Mouse (Mus musculus) embryonic facial prominence, embryonic 11.5 days (tissue): ENCODE results near the gene Nme4. TPM values are rescaled to one million over a fixed set of nuclear protein-coding genes. Genes with fewer than 3 reads are reported as not detected.
A peak's percentile ranks its signal among the peaks of the same experiment; 100 is the strongest.

ENCODE experiments used
- ATAC-seq: fragments of 200-750 bp; cut with Nextera tagmentation; replicated peaks from 2 replicates; pipeline ENCODE4 v1.8.0; 2017; ENCODE audit warnings: low read depth; ENCODE audit not compliant: insufficient number of reproducible peaks, low FRiP score, low TSS enrichment
- DNase-seq: peaks from one replicate; pipeline ENCODE4 v3.0.0-alpha.2; 2015; ENCODE audit warnings: low spot score
- H3K27ac ChIP-seq: fragments of 300-500 bp; sonication (generic); replicated peaks from 2 replicates; pipeline ENCODE4 v1.5.1; 2014; ENCODE audit warnings: mild to moderate bottlenecking, low read depth, low read length, control low read depth
- H3K27me3 ChIP-seq: fragments of 300-500 bp; sonication (generic); 2 replicates; pipeline ENCODE4 v1.6.1; 2014; ENCODE audit warnings: mild to moderate bottlenecking, low read length, moderate library complexity, mixed read lengths; ENCODE audit not compliant: control insufficient read depth, insufficient read depth
- H3K36me3 ChIP-seq: fragments of 300-500 bp; sonication (generic); replicated peaks from 2 replicates; pipeline ENCODE4 v1.6.1; 2014; ENCODE audit warnings: low read depth, mild to moderate bottlenecking, low read length, moderate library complexity, mixed read lengths; ENCODE audit not compliant: control insufficient read depth, insufficient read depth
- H3K4me1 ChIP-seq: fragments of 300-500 bp; sonication (generic); 2 replicates; pipeline ENCODE4 v1.6.1; 2014; ENCODE audit warnings: low read length, mixed read lengths; ENCODE audit not compliant: control insufficient read depth, insufficient read depth
- H3K4me2 ChIP-seq: fragments of 300-500 bp; sonication (generic); 2 replicates; pipeline ENCODE4 v1.6.1; 2014; ENCODE audit warnings: low read depth, mild to moderate bottlenecking, control low read depth, low read length, moderate library complexity
- H3K4me3 ChIP-seq: fragments of 300-500 bp; sonication (generic); 2 replicates; pipeline ENCODE4 v1.5.1; 2014; ENCODE audit warnings: low read depth, low read length, control low read depth
- H3K9ac ChIP-seq: fragments of 300-500 bp; sonication (generic); replicated peaks from 2 replicates; pipeline ENCODE4 v1.6.1; 2014; ENCODE audit warnings: mild to moderate bottlenecking, control low read depth, low read length
- H3K9me3 ChIP-seq: fragments of 300-500 bp; sonication (generic); replicated peaks from 2 replicates; pipeline ENCODE4 v1.6.1; 2016; ENCODE audit warnings: mild to moderate bottlenecking, low read length, inconsistent platforms, mixed read lengths; ENCODE audit not compliant: control insufficient read depth
- WGBS: fragments of 180-500 bp; shearing (Covaris S2); extraction: QIAGEN DNeasy Blood & Tissue Kit; methylation state at CpG from one replicate; pipeline ENCODE4 v1.1.7; 2014; 5-methylcytosine and 5-hydroxymethylcytosine counted together
- polyA plus RNA-seq: library from polyadenylated mRNA; unstranded; fragments of >200 nt; fragmentation: Nextera tagmentation; extraction: Ambion mirVana; gene quantifications from 2 replicates; pipeline ENCODE4 v1.2.1, GENCODE M21; 2014

Gene Nme4
- polyA plus RNA-seq, 1 experiment from 2014 or later, result 91.2 TPM

DNA sequence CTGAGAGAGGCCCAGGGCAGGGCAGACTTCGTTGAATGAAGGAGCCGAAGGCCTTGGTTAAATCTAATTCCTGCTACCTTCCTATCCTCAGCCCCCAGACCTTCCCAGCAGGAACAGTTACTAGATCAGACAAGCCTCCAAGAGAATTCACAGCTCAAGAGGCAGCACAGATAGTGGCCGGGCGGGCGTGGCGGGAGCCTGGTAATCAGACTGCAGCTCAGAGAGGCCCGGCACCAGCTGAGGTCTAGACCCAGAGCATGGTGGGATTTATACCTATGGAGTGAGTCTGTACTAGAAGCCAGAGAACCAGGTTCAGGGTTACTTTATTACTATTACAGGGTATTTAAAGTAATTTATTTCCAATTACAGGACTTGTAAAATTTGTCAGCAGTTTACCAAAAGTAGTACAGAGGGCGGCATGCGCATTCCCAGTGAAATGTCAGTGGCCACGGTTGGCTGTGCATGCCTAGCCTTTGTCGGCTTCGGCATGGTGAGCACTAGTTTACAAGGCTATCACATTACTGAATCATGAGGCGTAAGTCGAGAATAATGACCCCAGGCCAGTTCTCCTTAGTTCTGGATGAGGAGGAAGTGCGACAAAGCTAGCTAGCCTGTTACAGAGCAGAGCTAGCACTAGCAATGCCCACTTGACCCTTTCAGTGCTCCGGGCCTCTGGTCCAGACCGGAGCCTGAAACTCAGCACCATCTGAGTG is 41.1 kb downstream of the Nme4 start:
- 0 out of 2 replicates have a peak, but pooled peaks cover 3% of the 10 kb centered on the region for H3K4me1 ChIP-seq
- DNase-seq (peak; percentile 39), ATAC-seq (no peak)
- WGBS, result 59% methylated on average over 17 of the region's 17 CpGs
- H3K27ac ChIP-seq, result no peak overlapping the region
- no peaks in the 10 kb centered on the region for H3K36me3 ChIP-seq
- no peak overlapping the region for H3K4me2 ChIP-seq
- no peaks in the 10 kb centered on the region for H3K27me3 ChIP-seq
- H3K9me3 ChIP-seq, result no peaks in the 10 kb centered on the region
- no peak overlapping the region; the same call in 1 of the 2 replicates for H3K9ac ChIP-seq
- no peak overlapping the region for H3K4me3 ChIP-seq

DNA sequence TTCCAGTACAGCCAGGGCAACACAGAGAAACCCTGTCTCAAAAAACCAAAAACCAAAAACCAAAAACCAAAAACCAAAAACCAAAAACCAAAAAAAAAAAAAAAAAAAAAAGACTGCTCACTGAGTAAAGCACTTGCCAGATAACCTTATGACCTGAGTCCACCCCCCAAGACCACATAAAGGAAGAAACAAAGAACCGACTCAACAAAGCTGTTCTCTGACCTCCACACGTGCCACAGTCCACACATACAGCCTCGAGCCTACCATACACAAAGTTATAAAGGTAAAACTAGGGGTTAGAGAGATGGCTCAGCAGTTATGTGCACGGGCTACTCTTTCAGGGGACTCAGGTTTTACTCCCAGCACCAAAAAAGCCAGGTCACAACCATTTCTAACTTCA is 42.7 kb downstream of the Nme4 start:
- Histone ChIP-seq H3K4me1 (0 out of 2 replicates have a peak, but pooled peaks cover 3% of the 10 kb centered on the region), H3K4me3 (no peak overlapping the region), H3K27me3 (no peaks in the 10 kb centered on the region), H3K27ac (no peak overlapping the region), H3K36me3 (no peaks in the 10 kb centered on the region), H3K4me2 (no peak overlapping the region), H3K9ac (no peak overlapping the region), H3K9me3 (no peaks in the 10 kb centered on the region)
- no peak for ATAC-seq
- WGBS, result 91% methylated on average over 4 of the region's 4 CpGs
- DNase-seq, result no peak

- H3K9me3 ChIP-seq, result no peaks in the 10 kb centered on the region
- no peak overlapping the region for H3K27ac ChIP-seq
- ATAC-seq (no peak), DNase-seq (no peak)
- 92% methylated on average over 4 of the region's 4 CpGs for WGBS
- no peak overlapping the region for H3K4me3 ChIP-seq
- no peak overlapping the region for H3K9ac ChIP-seq
- H3K27me3 ChIP-seq, result no peaks in the 10 kb centered on the region
- 0 out of 2 replicates have a peak, but pooled peaks cover 3% of the 10 kb centered on the region for H3K4me1 ChIP-seq
- H3K4me2 ChIP-seq, result no peak overlapping the region
- H3K36me3 ChIP-seq, result no peaks in the 10 kb centered on the region
Measured at GRCm38 (mm10) chr17:26052074-26052473, 43.3 kb downstream of the Nme4 start.

DNA sequence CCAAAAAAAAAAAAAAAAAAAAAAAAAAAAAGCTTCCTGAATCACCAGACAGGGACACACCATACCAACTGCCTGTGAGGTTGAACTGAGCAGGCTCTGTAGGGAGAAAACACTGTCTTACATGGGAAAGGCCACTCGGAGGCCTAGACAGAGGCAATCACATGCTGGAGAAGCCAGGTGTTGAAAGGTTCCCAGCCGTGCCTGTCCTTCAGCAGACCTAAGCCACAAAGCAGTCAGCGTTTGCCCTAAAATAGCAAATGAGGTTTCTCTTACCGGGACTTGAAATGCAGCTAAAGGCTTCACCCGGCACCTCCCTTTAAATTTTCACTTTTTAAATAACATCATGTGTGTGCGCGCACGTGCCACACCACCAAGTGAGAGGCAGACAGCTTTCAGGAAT is 47.3 kb downstream of the Nme4 start:
- 84% methylated on average over 8 of the region's 8 CpGs for WGBS
- no peak for DNase-seq
- H3K27me3 ChIP-seq, result no peaks in the 10 kb centered on the region
- no peak overlapping the region for H3K4me2 ChIP-seq
- no peaks in the 10 kb centered on the region for H3K36me3 ChIP-seq
- no peak overlapping the region for H3K4me3 ChIP-seq
- no peaks in the 10 kb centered on the region for H3K9me3 ChIP-seq
- no peaks in the 10 kb centered on the region for H3K4me1 ChIP-seq
- no peak overlapping the region for H3K9ac ChIP-seq
- H3K27ac ChIP-seq, result no peak overlapping the region
- no peak for ATAC-seq

GRCm38 (mm10) chr17:26046253-26046997 is 49.0 kb downstream of the Nme4 start:
- Histone ChIP-seq H3K4me2 (no peak overlapping the region), H3K27ac (no peak overlapping the region), H3K9me3 (no peaks in the 10 kb centered on the region), H3K27me3 (no peaks in the 10 kb centered on the region), H3K4me1 (no peaks in the 10 kb centered on the region), H3K36me3 (no peaks in the 10 kb centered on the region), H3K4me3 (no peak overlapping the region), H3K9ac (no peak overlapping the region)
- WGBS, result 68% methylated on average over 10 of the region's 10 CpGs
- no peak for ATAC-seq
- DNase-seq, result no peak

- no peak overlapping the region for H3K4me2 ChIP-seq
- H3K27ac ChIP-seq, result no peak overlapping the region
- 71% methylated on average over 4 of the region's 4 CpGs for WGBS
- H3K4me3 ChIP-seq, result no peak overlapping the region
- H3K27me3 ChIP-seq, result no peaks in the 10 kb centered on the region
- no peaks in the 10 kb centered on the region for H3K4me1 ChIP-seq
- no peak for ATAC-seq
- no peak for DNase-seq
- H3K9ac ChIP-seq, result no peak overlapping the region
- no peaks in the 10 kb centered on the region for H3K9me3 ChIP-seq
- H3K36me3 ChIP-seq, result no peaks in the 10 kb centered on the region
Measured at GRCm38 (mm10) chr17:26045285-26045684, 50.1 kb downstream of the Nme4 start.

DNA sequence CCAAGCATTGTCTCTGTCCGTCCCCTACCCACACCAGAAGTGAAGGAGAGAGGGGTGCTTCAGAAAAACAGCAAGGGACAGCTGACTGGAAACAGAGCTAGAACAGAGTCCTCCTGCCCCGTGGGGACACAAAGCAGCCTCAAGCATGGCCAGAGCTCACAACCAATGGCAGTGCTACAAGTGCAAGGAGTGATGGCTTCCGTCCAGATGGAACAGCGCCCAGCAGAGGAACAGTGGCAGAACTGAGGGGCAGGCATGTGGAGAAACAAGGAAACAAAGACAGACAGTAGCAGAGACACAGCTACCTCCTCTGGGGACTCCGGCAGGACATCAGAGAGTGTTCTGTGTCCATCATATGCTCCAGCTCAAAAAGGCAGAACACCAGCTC is 52.2 kb downstream of the Nme4 start:
- DNase-seq (no peak), ATAC-seq (no peak)
- no peaks in the 10 kb centered on the region for H3K36me3 ChIP-seq
- H3K27me3 ChIP-seq, result no peaks in the 10 kb centered on the region
- no peaks in the 10 kb centered on the region for H3K9me3 ChIP-seq
- H3K9ac ChIP-seq, result no peak overlapping the region
- H3K4me3 ChIP-seq, result no peak overlapping the region
- WGBS, result 76% methylated on average over 5 of the region's 5 CpGs
- no peak overlapping the region for H3K4me2 ChIP-seq
- no peak overlapping the region for H3K27ac ChIP-seq
- no peaks in the 10 kb centered on the region for H3K4me1 ChIP-seq

DNA sequence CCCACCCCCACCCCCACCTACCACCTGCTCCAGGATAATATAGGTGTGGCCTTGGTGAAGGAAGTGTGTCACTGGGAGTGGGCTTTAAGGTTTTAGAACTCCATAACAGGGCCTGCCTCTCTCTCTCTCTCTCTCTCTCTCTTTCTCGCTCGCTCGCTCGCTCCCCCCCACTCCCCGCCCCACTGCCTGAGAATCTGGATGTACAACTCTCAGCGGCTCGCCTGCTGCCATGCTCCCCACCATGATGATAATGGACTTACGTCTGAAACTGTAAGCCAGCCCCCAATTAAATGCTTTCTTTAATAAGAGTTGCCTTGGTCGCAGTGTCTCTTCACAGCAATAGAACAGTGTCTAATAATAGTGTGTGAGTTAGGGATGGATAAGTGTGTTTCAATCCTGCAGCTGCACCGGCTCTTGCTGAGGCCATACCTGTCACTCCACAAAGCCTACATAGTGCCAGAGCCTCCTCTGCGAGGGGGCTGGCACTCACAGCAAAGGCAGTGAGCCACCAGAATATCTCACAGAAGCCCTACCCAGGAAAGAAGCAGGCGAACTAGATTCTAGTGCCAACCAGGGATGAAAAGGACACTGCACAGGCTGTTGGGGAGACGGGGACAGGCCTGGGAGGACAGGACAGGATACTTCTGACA is 52.7 kb downstream of the Nme4 start:
- ATAC-seq (no peak), DNase-seq (no peak)
- no peaks in the 10 kb centered on the region for H3K27me3 ChIP-seq
- no peak overlapping the region for H3K27ac ChIP-seq
- no peak overlapping the region for H3K4me3 ChIP-seq
- H3K36me3 ChIP-seq, result no peaks in the 10 kb centered on the region
- no peak overlapping the region for H3K4me2 ChIP-seq
- no peaks in the 10 kb centered on the region for H3K9me3 ChIP-seq
- no peaks in the 10 kb centered on the region for H3K4me1 ChIP-seq
- 88% methylated on average over 13 of the region's 13 CpGs for WGBS
- H3K9ac ChIP-seq, result no peak overlapping the region
